Mouse (Mus musculus): ENCODE results near the gene Map2k6. TPM values are rescaled to one million over a fixed set of nuclear protein-coding genes. Genes with fewer than 3 reads are reported as not detected.

Gene Map2k6
- polyA plus RNA-seq, 1 experiment, result 2.9 TPM

- Histone ChIP-seq H3K27me3 (ENCODE audit: control insufficient read depth, insufficient read depth, insufficient read length) (no peaks in the 10 kb centered on the region), H3K79me2 (ENCODE audit: control insufficient read depth, insufficient read depth) (no peaks in the 10 kb centered on the region), H3K36me3 (ENCODE audit: control insufficient read depth, insufficient read depth) (no peaks in the 10 kb centered on the region), H3K4me2 (ENCODE audit: low read depth) (no peak overlapping the region), H3ac (ENCODE audit: control insufficient read depth, insufficient read length) (no peak overlapping the region), H3K4me3 (no peak overlapping the region)
- TF ChIP-seq USF1 (IDR thresholded peaks at IDR 0.05; ENCODE audit: low read depth) (no peak), TCF3 (IDR thresholded peaks at IDR 0.05; ENCODE audit: insufficient read length, low read depth) (no peak), REST (IDR thresholded peaks at IDR 0.05; ENCODE audit: insufficient read depth, insufficient read length) (no peak), MAX (IDR thresholded peaks at IDR 0.05; ENCODE audit: low read depth) (no peak), TCF12 (IDR thresholded peaks at IDR 0.05; ENCODE audit: insufficient read depth, poor library complexity, severe bottlenecking) (no peak), CEBPB (IDR thresholded peaks at IDR 0.05; ENCODE audit: insufficient read depth, poor library complexity, severe bottlenecking) (no peak), POLR2AphosphoS2 (IDR thresholded peaks at IDR 0.05; ENCODE audit: insufficient read length, low read depth) (no peak), MYOG (IDR thresholded peaks at IDR 0.05; ENCODE audit: control insufficient read depth in 1 of 3, insufficient read depth in 1 of 3, insufficient read length in 2 of 3, low read depth in 2 of 3) (no peak), E2F4 (IDR thresholded peaks at IDR 0.05; ENCODE audit: insufficient read depth) (no peak), POLR2A (IDR thresholded peaks at IDR 0.05; ENCODE audit: insufficient read length, low read depth) (no peak), MYOD1 (IDR thresholded peaks at IDR 0.05; ENCODE audit: control insufficient read depth in 1 of 3, insufficient read length in 2 of 3, low read depth in 2 of 3) (no peak), SRF (IDR thresholded peaks at IDR 0.05; ENCODE audit: control insufficient read depth, insufficient read length, low read depth) (no peak)
These were observed 17.8 kb downstream of the Map2k6 start for GRCm38 (mm10) chr11:110416691-110417090.

GRCm38 (mm10) chr11:110420463-110420862 lies 21.5 kb downstream of the Map2k6 start:
- no peak overlapping the region for H3K4me2 ChIP-seq (ENCODE audit: low read depth)
- H3K79me2 ChIP-seq (ENCODE audit: control insufficient read depth, insufficient read depth), result no peaks in the 10 kb centered on the region
- H3K36me3 ChIP-seq (ENCODE audit: control insufficient read depth, insufficient read depth), result no peaks in the 10 kb centered on the region
- H3K27me3 ChIP-seq (ENCODE audit: control insufficient read depth, insufficient read depth, insufficient read length), result no peaks in the 10 kb centered on the region
- H3K4me3 ChIP-seq, result no peak overlapping the region
- H3ac ChIP-seq (ENCODE audit: control insufficient read depth, insufficient read length), result no peak overlapping the region
- TF ChIP-seq SRF (IDR thresholded peaks at IDR 0.05; ENCODE audit: control insufficient read depth, insufficient read length, low read depth), result no peak
- TF ChIP-seq MYOD1 (IDR thresholded peaks at IDR 0.05; ENCODE audit: control insufficient read depth in 1 of 3, insufficient read length in 2 of 3, low read depth in 2 of 3), result no peak
- TF ChIP-seq TCF12 (IDR thresholded peaks at IDR 0.05; ENCODE audit: insufficient read depth, poor library complexity, severe bottlenecking), result no peak
- no peak for TF ChIP-seq MAX (IDR thresholded peaks at IDR 0.05; ENCODE audit: low read depth)
- TF ChIP-seq CEBPB (IDR thresholded peaks at IDR 0.05; ENCODE audit: insufficient read depth, poor library complexity, severe bottlenecking), result no peak
- TF ChIP-seq POLR2A (IDR thresholded peaks at IDR 0.05; ENCODE audit: insufficient read length, low read depth), result no peak
- TF ChIP-seq E2F4 (IDR thresholded peaks at IDR 0.05; ENCODE audit: insufficient read depth), result no peak
- TF ChIP-seq REST (IDR thresholded peaks at IDR 0.05; ENCODE audit: insufficient read depth, insufficient read length), result no peak
- TF ChIP-seq USF1 (IDR thresholded peaks at IDR 0.05; ENCODE audit: low read depth), result no peak
- no peak for TF ChIP-seq TCF3 (IDR thresholded peaks at IDR 0.05; ENCODE audit: insufficient read length, low read depth)
- no peak for TF ChIP-seq MYOG (IDR thresholded peaks at IDR 0.05; ENCODE audit: control insufficient read depth in 1 of 3, insufficient read depth in 1 of 3, insufficient read length in 2 of 3, low read depth in 2 of 3)
- TF ChIP-seq POLR2AphosphoS2 (IDR thresholded peaks at IDR 0.05; ENCODE audit: insufficient read length, low read depth), result no peak

GRCm38 (mm10) chr11:110426572-110427145 lies 27.7 kb downstream of the Map2k6 start:
- H3ac ChIP-seq (ENCODE audit: control insufficient read depth, insufficient read length), result no peak overlapping the region
- no peaks in the 10 kb centered on the region for H3K79me2 ChIP-seq (ENCODE audit: control insufficient read depth, insufficient read depth)
- no peaks in the 10 kb centered on the region for H3K36me3 ChIP-seq (ENCODE audit: control insufficient read depth, insufficient read depth)
- no peak overlapping the region for H3K4me2 ChIP-seq (ENCODE audit: low read depth)
- no peaks in the 10 kb centered on the region for H3K27me3 ChIP-seq (ENCODE audit: control insufficient read depth, insufficient read depth, insufficient read length)
- TF ChIP-seq MYOG (IDR thresholded peaks at IDR 0.05; ENCODE audit: control insufficient read depth in 1 of 3, insufficient read depth in 1 of 3, insufficient read length in 2 of 3, low read depth in 2 of 3) (no peak), POLR2AphosphoS2 (IDR thresholded peaks at IDR 0.05; ENCODE audit: insufficient read length, low read depth) (no peak), TCF12 (IDR thresholded peaks at IDR 0.05; ENCODE audit: insufficient read depth, poor library complexity, severe bottlenecking) (no peak), TCF3 (IDR thresholded peaks at IDR 0.05; ENCODE audit: insufficient read length, low read depth) (no peak), USF1 (IDR thresholded peaks at IDR 0.05; ENCODE audit: low read depth) (no peak), CEBPB (IDR thresholded peaks at IDR 0.05; ENCODE audit: insufficient read depth, poor library complexity, severe bottlenecking) (no peak), MAX (IDR thresholded peaks at IDR 0.05; ENCODE audit: low read depth) (no peak), E2F4 (IDR thresholded peaks at IDR 0.05; ENCODE audit: insufficient read depth) (no peak)
- H3K4me3 ChIP-seq, result no peak overlapping the region

GRCm38 (mm10) chr11:110427159-110427561 lies 28.2 kb downstream of the Map2k6 start:
- Histone ChIP-seq H3K27me3 (ENCODE audit: control insufficient read depth, insufficient read depth, insufficient read length) (no peaks in the 10 kb centered on the region), H3K4me2 (ENCODE audit: low read depth) (no peak overlapping the region), H3K36me3 (ENCODE audit: control insufficient read depth, insufficient read depth) (no peaks in the 10 kb centered on the region), H3K4me3 (no peak overlapping the region), H3K79me2 (ENCODE audit: control insufficient read depth, insufficient read depth) (no peaks in the 10 kb centered on the region), H3ac (ENCODE audit: control insufficient read depth, insufficient read length) (no peak overlapping the region)
- TF ChIP-seq TCF12 (IDR thresholded peaks at IDR 0.05; ENCODE audit: insufficient read depth, poor library complexity, severe bottlenecking), result no peak
- no peak for TF ChIP-seq MAX (IDR thresholded peaks at IDR 0.05; ENCODE audit: low read depth)
- no peak for TF ChIP-seq CEBPB (IDR thresholded peaks at IDR 0.05; ENCODE audit: insufficient read depth, poor library complexity, severe bottlenecking)
- TF ChIP-seq POLR2A (IDR thresholded peaks at IDR 0.05; ENCODE audit: insufficient read length, low read depth), result no peak
- TF ChIP-seq MYOD1 (IDR thresholded peaks at IDR 0.05; ENCODE audit: control insufficient read depth in 1 of 3, insufficient read length in 2 of 3, low read depth in 2 of 3), result no peak

GRCm38 (mm10) chr11:110428999-110429398 lies 30.1 kb downstream of the Map2k6 start:
- H3ac ChIP-seq (ENCODE audit: control insufficient read depth, insufficient read length), result no peak overlapping the region
- TF ChIP-seq MAX (IDR thresholded peaks at IDR 0.05; ENCODE audit: low read depth), result no peak
- TF ChIP-seq TCF12 (IDR thresholded peaks at IDR 0.05; ENCODE audit: insufficient read depth, poor library complexity, severe bottlenecking), result no peak
- no peak for TF ChIP-seq E2F4 (IDR thresholded peaks at IDR 0.05; ENCODE audit: insufficient read depth)
- no peak for TF ChIP-seq POLR2A (IDR thresholded peaks at IDR 0.05; ENCODE audit: insufficient read length, low read depth)
- TF ChIP-seq REST (IDR thresholded peaks at IDR 0.05; ENCODE audit: insufficient read depth, insufficient read length), result no peak
- no peak overlapping the region for H3K4me3 ChIP-seq

More at GRCm38 (mm10) chr11:110428999-110429398, 30.1 kb downstream of the Map2k6 start:
- H3K36me3 ChIP-seq (ENCODE audit: control insufficient read depth, insufficient read depth), result no peaks in the 10 kb centered on the region
- no peaks in the 10 kb centered on the region for H3K27me3 ChIP-seq (ENCODE audit: control insufficient read depth, insufficient read depth, insufficient read length)
- H3K4me2 ChIP-seq (ENCODE audit: low read depth), result no peak overlapping the region
- no peaks in the 10 kb centered on the region for H3K79me2 ChIP-seq (ENCODE audit: control insufficient read depth, insufficient read depth)
